Mouse (Mus musculus): ENCODE data around the gene Trpm7. TPM values are rescaled to one million over a fixed set of nuclear protein-coding genes. Genes with fewer than 3 reads are reported as not detected.
A peak's percentile ranks its signal among the peaks of the same experiment; 100 is the strongest.
"Not testable (repeated sequence)": the region's sequence is repeated elsewhere in the genome, so short reads cannot be mapped to it uniquely, and the experiment has no call there.

The Trpm7 gene
- polyA plus RNA-seq, 1 experiment: 27.6 TPM

DNA sequence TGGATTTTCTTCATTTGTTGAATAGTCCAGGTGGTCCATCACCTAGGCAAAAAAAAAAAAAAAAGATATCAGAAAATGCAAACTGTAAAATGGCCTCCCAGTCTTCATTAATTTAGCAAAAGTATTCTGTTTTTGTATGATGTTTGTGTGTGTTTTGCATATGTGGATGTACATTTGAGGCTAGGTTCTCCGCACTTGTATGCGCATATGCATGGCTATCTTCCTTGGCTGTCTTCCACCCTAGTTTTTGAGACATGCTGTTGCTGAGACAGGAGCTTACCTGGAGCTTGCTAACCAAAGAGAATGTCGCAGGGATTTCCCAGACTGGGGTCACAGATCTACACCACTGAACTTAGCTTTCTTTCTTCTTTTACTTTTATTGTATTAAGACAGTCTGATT lies 18.2 kb upstream of the Trpm7 start:
- TF ChIP-seq CTCF (IDR thresholded peaks at IDR 0.05; ENCODE audit: borderline replicate concordance, insufficient read depth, low read depth, low read length) (no peak), POLR2A (IDR thresholded peaks at IDR 0.05; ENCODE audit: borderline replicate concordance, insufficient read depth, low read length) (no peak)
- H3K27me3 ChIP-seq (ENCODE audit: control insufficient read depth, insufficient read depth, low read length): no peaks in the 10 kb centered on the region
- WGBS: 97% methylated on average over 3 of the region's 3 CpGs
- no peak for DNase-seq
- no peaks in the 10 kb centered on the region for H3K4me1 ChIP-seq (ENCODE audit: control insufficient read depth, insufficient read depth, low read length)
- H3K4me3 ChIP-seq (replicated peaks; ENCODE audit: insufficient read depth, low read depth, low read length): no peak overlapping the region
- H3K27ac ChIP-seq (ENCODE audit: insufficient read depth, low read length): no peak overlapping the region

- no peak overlapping the region for H3K4me3 ChIP-seq (replicated peaks; ENCODE audit: insufficient read depth, low read depth, low read length)
- no peaks in the 10 kb centered on the region for H3K4me1 ChIP-seq (ENCODE audit: control insufficient read depth, insufficient read depth, low read length)
- WGBS: 94% methylated on average over 7 of the region's 7 CpGs
- no peak for DNase-seq
- no peaks in the 10 kb centered on the region for H3K27me3 ChIP-seq (ENCODE audit: control insufficient read depth, insufficient read depth, low read length)
- TF ChIP-seq CTCF (IDR thresholded peaks at IDR 0.05; ENCODE audit: borderline replicate concordance, insufficient read depth, low read depth, low read length): no peak
- no peak for TF ChIP-seq POLR2A (IDR thresholded peaks at IDR 0.05; ENCODE audit: borderline replicate concordance, insufficient read depth, low read length)
- H3K27ac ChIP-seq (ENCODE audit: insufficient read depth, low read length): no peak overlapping the region
Measured at GRCm38 (mm10) chr2:126892316-126892715, 16.3 kb upstream of the Trpm7 start.

DNA sequence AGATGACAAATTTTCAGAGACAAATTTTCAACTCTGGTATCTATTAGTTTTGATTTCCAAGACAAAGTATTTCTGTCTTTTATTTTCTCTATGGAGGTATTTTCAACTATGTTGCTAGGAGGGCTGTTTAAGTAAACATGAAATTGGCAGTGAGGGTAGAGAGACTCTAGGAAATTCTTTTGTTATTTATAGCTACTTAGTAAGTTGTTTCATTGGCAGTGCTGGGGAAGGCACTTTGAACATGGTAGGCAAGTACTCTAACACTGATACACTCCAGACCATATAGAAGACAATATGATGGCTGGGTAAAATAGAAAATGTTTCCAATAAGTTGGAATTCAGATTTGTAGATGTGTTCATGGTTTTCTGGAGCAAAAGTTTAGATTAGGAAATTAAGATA lies 15.7 kb upstream of the Trpm7 start:
- Histone ChIP-seq H3K27ac (ENCODE audit: insufficient read depth, low read length) (no peak overlapping the region), H3K27me3 (ENCODE audit: control insufficient read depth, insufficient read depth, low read length) (no peaks in the 10 kb centered on the region), H3K4me1 (ENCODE audit: control insufficient read depth, insufficient read depth, low read length) (no peaks in the 10 kb centered on the region), H3K4me3 (replicated peaks; ENCODE audit: insufficient read depth, low read depth, low read length) (no peak overlapping the region)
- no peak for DNase-seq
- TF ChIP-seq POLR2A (IDR thresholded peaks at IDR 0.05; ENCODE audit: borderline replicate concordance, insufficient read depth, low read length) (no peak), CTCF (IDR thresholded peaks at IDR 0.05; ENCODE audit: borderline replicate concordance, insufficient read depth, low read depth, low read length) (no peak)

DNA sequence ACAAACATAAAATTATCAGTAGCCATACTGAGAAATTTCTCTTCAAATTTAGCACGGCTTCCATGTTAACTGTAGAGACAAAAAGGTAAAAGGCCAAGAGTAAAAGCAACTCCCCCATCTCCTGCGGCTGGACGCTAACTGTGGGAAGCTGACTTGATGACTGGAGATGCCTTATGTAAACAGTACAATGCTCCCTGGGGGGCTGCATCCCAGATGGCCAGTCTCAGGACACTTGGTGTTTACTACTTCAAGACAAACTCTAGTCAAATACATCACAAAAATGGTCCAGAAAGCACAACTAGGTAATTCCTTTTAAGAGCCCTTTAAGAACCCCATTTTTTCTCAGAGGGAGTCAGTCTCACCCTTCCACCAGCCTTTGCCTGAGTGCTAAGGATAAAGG lies 11.1 kb upstream of the Trpm7 start:
- no peak overlapping the region for H3K4me3 ChIP-seq (replicated peaks; ENCODE audit: insufficient read depth, low read depth, low read length)
- DNase-seq: peak in 1 of 2 experiments; percentile 11
- H3K27ac ChIP-seq (ENCODE audit: insufficient read depth, low read length): no peak overlapping the region
- no peaks in the 10 kb centered on the region for H3K27me3 ChIP-seq (ENCODE audit: control insufficient read depth, insufficient read depth, low read length)
- no peak for TF ChIP-seq CTCF (IDR thresholded peaks at IDR 0.05; ENCODE audit: borderline replicate concordance, insufficient read depth, low read depth, low read length)
- TF ChIP-seq POLR2A (IDR thresholded peaks at IDR 0.05; ENCODE audit: borderline replicate concordance, insufficient read depth, low read length): no peak
- 48% methylated on average over 3 of the region's 3 CpGs for WGBS
- H3K4me1 ChIP-seq (ENCODE audit: control insufficient read depth, insufficient read depth, low read length): no peaks in the 10 kb centered on the region

DNA sequence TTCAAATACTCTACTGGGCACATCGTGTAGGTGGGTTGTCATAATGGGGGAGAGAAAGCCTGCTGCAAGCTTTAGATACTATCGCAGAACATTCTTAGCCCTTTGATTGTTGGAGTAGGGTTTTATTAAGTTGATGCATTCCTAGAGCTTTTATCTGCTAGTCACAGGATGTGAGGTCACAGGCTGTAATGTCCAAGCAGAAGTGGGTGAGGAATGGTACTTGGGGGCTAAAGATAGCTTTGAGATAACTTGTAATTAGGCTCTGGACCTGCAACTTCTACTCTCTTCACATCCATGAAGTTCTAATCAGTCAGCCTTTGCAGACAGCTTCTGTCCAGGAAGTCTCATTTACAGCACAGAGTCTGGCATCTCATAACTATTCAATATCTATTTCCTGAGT lies 9.8 kb upstream of the Trpm7 start:
- H3K27ac ChIP-seq (ENCODE audit: insufficient read depth, low read length): no peak overlapping the region
- no peaks in the 10 kb centered on the region for H3K27me3 ChIP-seq (ENCODE audit: control insufficient read depth, insufficient read depth, low read length)
- TF ChIP-seq CTCF (IDR thresholded peaks at IDR 0.05; ENCODE audit: borderline replicate concordance, insufficient read depth, low read depth, low read length) (no peak), POLR2A (IDR thresholded peaks at IDR 0.05; ENCODE audit: borderline replicate concordance, insufficient read depth, low read length) (no peak)
- H3K4me3 ChIP-seq (replicated peaks; ENCODE audit: insufficient read depth, low read depth, low read length): no peak overlapping the region
- no peaks in the 10 kb centered on the region for H3K4me1 ChIP-seq (ENCODE audit: control insufficient read depth, insufficient read depth, low read length)
- no peak for DNase-seq
- WGBS: 89% methylated on average over 2 of the region's 2 CpGs

DNA sequence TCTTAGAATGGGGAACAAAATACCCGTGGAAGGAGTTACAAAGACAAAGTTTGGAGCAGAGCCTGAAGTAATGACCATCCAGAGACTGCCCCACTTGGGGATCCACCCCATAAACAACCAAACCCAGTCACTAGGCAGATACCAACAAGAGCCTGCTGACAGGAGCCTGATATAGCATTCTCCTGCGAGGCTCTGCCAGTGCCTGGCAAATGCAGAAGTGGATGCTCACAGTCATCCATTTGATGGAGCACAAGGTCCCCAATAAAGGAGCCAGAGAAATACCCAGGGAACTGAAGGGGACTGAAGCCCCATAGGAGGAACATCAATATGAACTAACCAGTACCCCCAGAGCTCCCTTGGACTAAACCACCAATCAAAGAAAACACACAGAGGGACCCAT lies 6.7 kb upstream of the Trpm7 start:
- DNase-seq; H3K4me3 ChIP-seq (replicated peaks; ENCODE audit: insufficient read depth, low read depth, low read length); H3K27ac ChIP-seq (ENCODE audit: insufficient read depth, low read length); H3K27me3 ChIP-seq (ENCODE audit: control insufficient read depth, insufficient read depth, low read length); H3K4me1 ChIP-seq (ENCODE audit: control insufficient read depth, insufficient read depth, low read length): not testable (repeated sequence)
- WGBS: 62% methylated on average over 2 of the region's 2 CpGs

GRCm38 (mm10) chr2:126877991-126878390 lies 2.0 kb upstream of the Trpm7 start:
- Histone ChIP-seq H3K27me3 (ENCODE audit: control insufficient read depth, insufficient read depth, low read length) (no peaks in the 10 kb centered on the region), H3K27ac (ENCODE audit: insufficient read depth, low read length) (no peak overlapping the region), H3K4me3 (replicated peaks; ENCODE audit: insufficient read depth, low read depth, low read length) (no peak overlapping the region), H3K4me1 (ENCODE audit: control insufficient read depth, insufficient read depth, low read length) (0 out of 2 replicates have a peak, but pooled peaks cover 2% of the 10 kb centered on the region)
- DNase-seq: no peak
- WGBS: 91% methylated on average over 1 of the region's 1 CpGs
- no peak for TF ChIP-seq POLR2A (IDR thresholded peaks at IDR 0.05; ENCODE audit: borderline replicate concordance, insufficient read depth, low read length)
- TF ChIP-seq CTCF (IDR thresholded peaks at IDR 0.05; ENCODE audit: borderline replicate concordance, insufficient read depth, low read depth, low read length): no peak

DNA sequence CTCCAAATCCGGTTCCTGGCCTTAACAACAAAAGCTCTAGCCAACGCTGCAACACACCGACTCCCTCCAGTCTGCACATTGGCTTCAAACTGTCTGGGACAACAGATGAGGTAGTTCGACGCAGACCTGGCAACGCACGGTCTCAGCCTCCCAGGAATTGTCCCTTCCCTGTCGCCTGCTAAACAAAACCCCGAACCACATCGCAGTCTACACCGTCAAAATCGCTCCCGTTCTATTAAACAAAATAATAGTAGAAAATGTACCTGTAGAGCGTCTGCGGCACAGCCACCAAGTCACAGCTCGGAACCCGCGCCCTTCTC lies 554 bp downstream of the Trpm7 start:
- Histone ChIP-seq H3K27ac (ENCODE audit: insufficient read depth, low read length) (peak overlapping the region; percentile 89), H3K27me3 (ENCODE audit: control insufficient read depth, insufficient read depth, low read length) (no peaks in the 10 kb centered on the region), H3K4me3 (replicated peaks; ENCODE audit: insufficient read depth, low read depth, low read length) (peak overlapping the region; percentile 95), H3K4me1 (ENCODE audit: control insufficient read depth, insufficient read depth, low read length) (peaks cover 2% of the 10 kb centered on the region; the same call in 1 of the 2 replicates)
- DNase-seq: peak; percentile 57 to 61
- under 1% methylated on average over 18 of the region's 18 CpGs for WGBS
- no peak for TF ChIP-seq CTCF (IDR thresholded peaks at IDR 0.05; ENCODE audit: borderline replicate concordance, insufficient read depth, low read depth, low read length)
- TF ChIP-seq POLR2A (IDR thresholded peaks at IDR 0.05; ENCODE audit: borderline replicate concordance, insufficient read depth, low read length): no peak
